Mouse (Mus musculus) kidney, adult 9 months (tissue): Measurements from ENCODE around the gene Sertm1.

ENCODE experiments used
- DNase-seq: peaks from one replicate; pipeline ENCODE4 v3.0.0; 2022

Gene Sertm1

GRCm38 (mm10) chr3:54915643-54916071 is at the start of gene Sertm1:
Gene Sertm1 (minus strand): TSS chr3:54915887.
- no peak for DNase-seq

- no peak for DNase-seq
Measured at GRCm38 (mm10) chr3:54964948-54965506, 49.3 kb upstream of the Sertm1 start.

GRCm38 (mm10) chr3:54943067-54943810 is 27.6 kb upstream of the Sertm1 start:
- DNase-seq, result peak; percentile 4

- no peak for DNase-seq
Measured at GRCm38 (mm10) chr3:54934535-54934934, 18.8 kb upstream of the Sertm1 start.

- no peak for DNase-seq
Measured at GRCm38 (mm10) chr3:54932599-54932998, 16.9 kb upstream of the Sertm1 start.

GRCm38 (mm10) chr3:54920425-54920824 is 4.7 kb upstream of the Sertm1 start:
- no peak for DNase-seq

GRCm38 (mm10) chr3:54914845-54915642 is 643 bp downstream of the Sertm1 start:
- no peak for DNase-seq

- DNase-seq, result no peak
Measured at GRCm38 (mm10) chr3:54908878-54909277, 6.8 kb downstream of the Sertm1 start.

- DNase-seq, result no peak
Measured at GRCm38 (mm10) chr3:54897974-54898373, 17.7 kb downstream of the Sertm1 start.

- DNase-seq, result no peak
Measured at GRCm38 (mm10) chr3:54894891-54895290, 20.8 kb downstream of the Sertm1 start.

GRCm38 (mm10) chr3:54892218-54892617 is 23.5 kb downstream of the Sertm1 start:
- DNase-seq, result no peak

GRCm38 (mm10) chr3:54886501-54886900 is 29.2 kb downstream of the Sertm1 start:
- DNase-seq, result no peak
